Mouse (Mus musculus) embryonic facial prominence, embryonic 14.5 days (tissue): ENCODE measurements at regions not wholly inside any gene's neighbourhood (a gene's known extent, or its start where the extent isn't known, plus 50 kb on each side); places are given as distances from the start of the nearest gene placed in this dataset.

ENCODE experiments used
- ATAC-seq: fragments of 200-750 bp; cut with Nextera tagmentation; 2 replicates; pipeline ENCODE4 v1.8.0; 2017; ENCODE audit warnings: low read depth, moderate number of reproducible peaks, moderate TSS enrichment
- DNase-seq: peaks from one replicate; pipeline ENCODE4 v3.0.0-alpha.2; 2015; ENCODE audit warnings: low spot score
- H3K27ac ChIP-seq: fragments of 300-500 bp; sonication (generic); replicated peaks from 2 replicates; pipeline ENCODE4 v1.5.1; 2014; ENCODE audit warnings: low read depth, mild to moderate bottlenecking, low read length, moderate library complexity
- H3K27me3 ChIP-seq: fragments of 300-500 bp; sonication (generic); replicated peaks from 2 replicates; pipeline ENCODE4 v1.6.1; 2014; ENCODE audit warnings: low read length; ENCODE audit not compliant: control insufficient read depth, insufficient read depth
- H3K36me3 ChIP-seq: fragments of 300-500 bp; sonication (generic); 2 replicates; pipeline ENCODE4 v1.6.1; 2014; ENCODE audit warnings: low read length, mixed read lengths; ENCODE audit not compliant: control insufficient read depth, insufficient read depth
- H3K4me1 ChIP-seq: fragments of 300-500 bp; sonication (generic); 2 replicates; pipeline ENCODE4 v1.6.1; 2014; ENCODE audit warnings: antibody characterized with exemption, low read length; ENCODE audit not compliant: control insufficient read depth, insufficient read depth
- H3K4me2 ChIP-seq: fragments of 300-500 bp; sonication (generic); 2 replicates; pipeline ENCODE4 v1.6.1; 2014; ENCODE audit warnings: low read depth, mild to moderate bottlenecking, low read length, moderate library complexity, mixed read lengths
- H3K4me3 ChIP-seq: fragments of 300-500 bp; sonication (generic); 2 replicates; pipeline ENCODE4 v1.5.1; 2014; ENCODE audit warnings: low read depth, mild to moderate bottlenecking, low read length
- H3K9ac ChIP-seq: fragments of 300-500 bp; sonication (generic); 2 replicates; pipeline ENCODE4 v1.6.1; 2014; ENCODE audit warnings: low read depth, mild to moderate bottlenecking, low read length, moderate library complexity, mixed read lengths
- H3K9me3 ChIP-seq: fragments of 300-500 bp; sonication (generic); 2 replicates; pipeline ENCODE4 v1.6.1; 2016; ENCODE audit warnings: low read length; ENCODE audit not compliant: control insufficient read depth
- WGBS: fragments of 180-500 bp; shearing (Covaris S2); extraction: QIAGEN DNeasy Blood & Tissue Kit; methylation state at CpG from one replicate; pipeline ENCODE4 v1.1.7; 2014; 5-methylcytosine and 5-hydroxymethylcytosine counted together

GRCm38 (mm10) chr4:7157883-7158282, 1081.0 kb downstream of the Car8 start:
- DNase-seq = no peak
- no peak overlapping the region for H3K4me3 ChIP-seq
- H3K9me3 ChIP-seq = no peaks in the 10 kb centered on the region
- no peaks in the 10 kb centered on the region for H3K27me3 ChIP-seq
- H3K9ac ChIP-seq = no peak overlapping the region
- 75% methylated on average over 3 of the region's 3 CpGs for WGBS
- no peaks in the 10 kb centered on the region for H3K4me1 ChIP-seq
- no peak for ATAC-seq
- no peak overlapping the region for H3K27ac ChIP-seq
- no peak overlapping the region for H3K4me2 ChIP-seq
- no peaks in the 10 kb centered on the region for H3K36me3 ChIP-seq

- H3K27ac ChIP-seq = no peak overlapping the region
- H3K27me3 ChIP-seq = no peaks in the 10 kb centered on the region
- H3K4me2 ChIP-seq = no peak overlapping the region
- no peak overlapping the region for H3K4me3 ChIP-seq
- H3K36me3 ChIP-seq = no peaks in the 10 kb centered on the region
- DNase-seq (no peak), ATAC-seq (no peak)
- 65% methylated on average over 3 of the region's 3 CpGs for WGBS
- no peaks in the 10 kb centered on the region for H3K9me3 ChIP-seq
- H3K4me1 ChIP-seq = no peaks in the 10 kb centered on the region
- H3K9ac ChIP-seq = no peak overlapping the region
Measured at GRCm38 (mm10) chr4:7154256-7154655, 1084.6 kb downstream of the Car8 start.

GRCm38 (mm10) chr4:7153835-7154234, 1085.0 kb downstream of the Car8 start:
- ATAC-seq = no peak
- no peaks in the 10 kb centered on the region for H3K4me1 ChIP-seq
- WGBS = 5% methylated on average over 1 of the region's 1 CpGs

GRCm38 (mm10) chr4:7145756-7146155, 1093.1 kb downstream of the Car8 start:
- Histone ChIP-seq H3K9ac (no peak overlapping the region), H3K27ac (no peak overlapping the region), H3K27me3 (no peaks in the 10 kb centered on the region), H3K36me3 (no peaks in the 10 kb centered on the region), H3K4me1 (no peaks in the 10 kb centered on the region), H3K4me3 (no peak overlapping the region), H3K4me2 (no peak overlapping the region), H3K9me3 (no peaks in the 10 kb centered on the region)
- DNase-seq (no peak), ATAC-seq (no peak)
- WGBS = 51% methylated on average over 2 of the region's 2 CpGs

More at GRCm38 (mm10) chr4:7153835-7154234, 1085.0 kb downstream of the Car8 start:
- Histone ChIP-seq H3K9me3 (no peaks in the 10 kb centered on the region), H3K4me2 (no peak overlapping the region), H3K36me3 (no peaks in the 10 kb centered on the region), H3K27ac (no peak overlapping the region), H3K4me3 (no peak overlapping the region), H3K27me3 (no peaks in the 10 kb centered on the region), H3K9ac (no peak overlapping the region)
- no peak for DNase-seq

- Histone ChIP-seq H3K27me3 (no peaks in the 10 kb centered on the region), H3K36me3 (no peaks in the 10 kb centered on the region), H3K4me3 (no peak overlapping the region), H3K9me3 (no peaks in the 10 kb centered on the region), H3K9ac (no peak overlapping the region), H3K4me1 (no peaks in the 10 kb centered on the region), H3K4me2 (no peak overlapping the region), H3K27ac (no peak overlapping the region)
- no peak for ATAC-seq
- DNase-seq = no peak
Measured at GRCm38 (mm10) chr4:7144215-7144614, 1094.6 kb downstream of the Car8 start.

GRCm38 (mm10) chr4:7143676-7144075, 1095.2 kb downstream of the Car8 start:
- Histone ChIP-seq H3K9ac (no peak overlapping the region), H3K27me3 (no peaks in the 10 kb centered on the region), H3K4me3 (no peak overlapping the region), H3K4me1 (no peaks in the 10 kb centered on the region), H3K4me2 (no peak overlapping the region), H3K36me3 (no peaks in the 10 kb centered on the region), H3K9me3 (no peaks in the 10 kb centered on the region), H3K27ac (no peak overlapping the region)
- WGBS = 86% methylated on average over 2 of the region's 2 CpGs
- ATAC-seq (no peak), DNase-seq (no peak)

- WGBS = 86% methylated on average over 6 of the region's 6 CpGs
- no peaks in the 10 kb centered on the region for H3K4me1 ChIP-seq
- no peaks in the 10 kb centered on the region for H3K27me3 ChIP-seq
- H3K4me2 ChIP-seq = no peak overlapping the region
- DNase-seq (no peak), ATAC-seq (no peak)
- no peaks in the 10 kb centered on the region for H3K36me3 ChIP-seq
- H3K4me3 ChIP-seq = no peak overlapping the region
- H3K27ac ChIP-seq = no peak overlapping the region
- no peaks in the 10 kb centered on the region for H3K9me3 ChIP-seq
- no peak overlapping the region for H3K9ac ChIP-seq
Measured at GRCm38 (mm10) chr4:7142781-7143180, 1096.1 kb downstream of the Car8 start.

GRCm38 (mm10) chr4:7112159-7112558, 1126.7 kb downstream of the Car8 start:
- no peaks in the 10 kb centered on the region for H3K9me3 ChIP-seq
- H3K27ac ChIP-seq = no peak overlapping the region
- WGBS = 54% methylated on average over 4 of the region's 4 CpGs
- no peaks in the 10 kb centered on the region for H3K36me3 ChIP-seq
- no peak overlapping the region for H3K4me3 ChIP-seq
- no peak for ATAC-seq
- H3K27me3 ChIP-seq = no peaks in the 10 kb centered on the region
- DNase-seq = peak; percentile 26
- no peak overlapping the region for H3K4me2 ChIP-seq
- H3K9ac ChIP-seq = no peak overlapping the region
- H3K4me1 ChIP-seq = no peaks in the 10 kb centered on the region

GRCm38 (mm10) chr4:7092957-7093356, 1145.9 kb downstream of the Car8 start:
- WGBS = 72% methylated on average over 7 of the region's 7 CpGs
- ATAC-seq = no peak
- Histone ChIP-seq H3K4me3 (no peak overlapping the region), H3K27ac (no peak overlapping the region), H3K9ac (no peak overlapping the region), H3K4me1 (no peaks in the 10 kb centered on the region), H3K9me3 (no peaks in the 10 kb centered on the region), H3K36me3 (no peaks in the 10 kb centered on the region), H3K27me3 (no peaks in the 10 kb centered on the region), H3K4me2 (no peak overlapping the region)
- DNase-seq = no peak
